Mouse (Mus musculus) lung, adult 2 months (tissue): ENCODE measurements around the gene Slc35a1.

Source experiments
- CTCF ChIP-seq: fragments of 200-500 bp; IDR thresholded peaks from 2 replicates; pipeline ENCODE4 v1.5.1; 2011; ENCODE audit warnings: mild to moderate bottlenecking, low read length, control low read depth; ENCODE audit not compliant: insufficient read depth
- POLR2A ChIP-seq: fragments of 200-500 bp; IDR thresholded peaks from 2 replicates; pipeline ENCODE4 v1.6.1; 2011; ENCODE audit warnings: low read depth, mild to moderate bottlenecking, control low read depth, low read length, borderline replicate concordance; ENCODE audit errors: extremely low read depth

GRCm38 (mm10) chr4:34634129-34634528 lies 53.1 kb downstream of the Slc35a1 start:
- no peak for TF ChIP-seq CTCF
- no peak for TF ChIP-seq POLR2A
